Mouse (Mus musculus): Measurements from ENCODE around the gene Gm10320. TPM values are rescaled to one million over a fixed set of nuclear protein-coding genes. Genes with fewer than 3 reads are reported as not detected.

Gm10320 gene
- polyA plus RNA-seq, 1 experiment = 1.1 TPM

DNA sequence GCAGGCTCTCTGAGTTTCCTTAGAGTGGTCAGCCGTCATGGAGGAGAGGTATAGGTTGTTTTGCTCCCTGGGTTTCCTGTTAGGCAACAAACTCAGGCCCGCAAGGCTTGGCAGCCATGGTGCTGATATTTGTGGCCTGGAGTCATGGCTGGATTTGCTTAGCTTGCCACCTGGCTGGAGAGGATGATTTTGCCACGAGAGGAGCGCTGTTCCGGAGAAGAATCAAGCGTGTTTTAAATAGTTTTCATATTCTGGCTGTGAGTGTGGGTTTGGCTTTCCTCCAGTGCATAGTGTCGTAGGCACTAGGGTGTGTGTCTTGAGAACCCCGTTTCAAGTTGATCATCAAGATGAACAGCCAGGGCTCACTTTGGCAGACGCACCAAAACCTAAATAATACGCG lies 6.3 kb upstream of the Gm10320 start:
- no peak overlapping the region for H3K4me3 ChIP-seq (ENCODE audit: low read depth, low read length)
- no peaks in the 10 kb centered on the region for H3K36me3 ChIP-seq (ENCODE audit: control insufficient read depth, insufficient read depth, low read length)

DNA sequence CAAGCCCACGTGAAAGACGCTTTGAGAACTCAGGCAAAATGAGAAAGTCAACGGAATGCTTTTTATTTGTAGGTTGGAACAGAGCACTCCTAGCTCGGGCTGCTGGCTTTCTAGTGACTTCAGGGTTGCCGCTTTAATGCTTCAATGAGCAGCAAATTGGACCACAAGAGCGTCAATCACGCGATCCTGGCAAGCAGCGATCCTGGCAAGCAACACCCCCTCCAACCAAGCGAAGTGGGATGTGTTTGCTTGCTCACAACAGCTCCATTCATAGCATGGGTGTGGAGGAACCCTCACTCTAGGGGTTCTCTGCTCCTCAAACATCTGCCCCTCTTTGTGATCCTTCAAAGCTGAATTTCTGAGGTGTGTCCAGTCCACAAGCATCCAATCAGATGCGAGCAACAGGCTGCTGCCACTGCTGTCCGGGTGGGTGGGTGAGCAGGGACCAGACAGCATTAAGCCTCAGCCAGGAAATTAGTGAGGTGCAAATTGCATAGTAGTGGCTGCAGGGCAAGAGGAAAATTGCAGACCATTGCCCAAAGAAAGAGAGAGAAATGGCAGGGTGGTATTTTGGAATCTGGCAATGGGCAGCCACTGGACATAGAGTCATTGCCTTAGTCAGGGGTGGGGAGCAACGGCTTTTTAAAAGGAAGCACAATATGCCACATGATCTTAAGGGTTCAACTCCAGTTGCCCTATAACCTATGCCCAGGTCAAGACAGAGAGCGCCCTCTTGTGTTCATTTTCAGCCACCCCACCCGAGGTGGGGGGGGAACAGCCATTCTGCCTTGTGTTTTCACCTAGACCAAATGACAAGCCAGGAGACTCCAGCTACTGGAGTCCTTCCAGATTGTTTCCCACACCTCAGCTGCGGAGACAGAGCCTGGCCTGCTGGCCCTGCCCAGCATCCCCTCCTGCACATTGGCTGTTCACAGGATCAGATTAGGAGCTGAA lies 5.4 kb upstream of the Gm10320 start:
- Histone ChIP-seq H3K4me1 (ENCODE audit: control insufficient read depth, insufficient read depth, insufficient read length, low read length) (no peaks in the 10 kb centered on the region), H3K27ac (ENCODE audit: insufficient read depth, low read depth, low read length) (no peak overlapping the region), H3K27me3 (ENCODE audit: control insufficient read depth, insufficient read depth, low read length) (peaks cover 21% of the 10 kb centered on the region), H3K36me3 (ENCODE audit: control insufficient read depth, insufficient read depth, low read length) (no peaks in the 10 kb centered on the region), H3K4me3 (ENCODE audit: low read depth, low read length) (no peak overlapping the region)
- 25% methylated on average over 16 of the region's 16 CpGs for WGBS
- TF ChIP-seq CTCF (IDR thresholded peaks at IDR 0.05; ENCODE audit: extremely low read depth, insufficient read length, insufficient replicate concordance, low read depth, low read length) (peak; percentile 48; the same call in 1 of the 2 replicates), POLR2A (IDR thresholded peaks at IDR 0.05; ENCODE audit: low read depth, low read length) (no peak)

More for the DNA sequence above, 6.3 kb upstream of the Gm10320 start:
- H3K27ac ChIP-seq (ENCODE audit: insufficient read depth, low read depth, low read length) = no peak overlapping the region
- H3K27me3 ChIP-seq (ENCODE audit: control insufficient read depth, insufficient read depth, low read length) = peaks cover 30% of the 10 kb centered on the region
- TF ChIP-seq CTCF (IDR thresholded peaks at IDR 0.05; ENCODE audit: extremely low read depth, insufficient read length, insufficient replicate concordance, low read depth, low read length) (no peak), POLR2A (IDR thresholded peaks at IDR 0.05; ENCODE audit: low read depth, low read length) (no peak)
- H3K4me1 ChIP-seq (ENCODE audit: control insufficient read depth, insufficient read depth, insufficient read length, low read length) = no peaks in the 10 kb centered on the region
- WGBS = 55% methylated on average over 11 of the region's 11 CpGs

GRCm38 (mm10) chr13:98494492-98495064 lies 2.8 kb upstream of the Gm10320 start:
- TF ChIP-seq POLR2A (IDR thresholded peaks at IDR 0.05; ENCODE audit: low read depth, low read length) = no peak
- TF ChIP-seq CTCF (IDR thresholded peaks at IDR 0.05; ENCODE audit: extremely low read depth, insufficient read length, insufficient replicate concordance, low read depth, low read length) = no peak
- Histone ChIP-seq H3K4me1 (ENCODE audit: control insufficient read depth, insufficient read depth, insufficient read length, low read length) (no peaks in the 10 kb centered on the region), H3K27me3 (ENCODE audit: control insufficient read depth, insufficient read depth, low read length) (no peaks in the 10 kb centered on the region; the same call in 1 of the 2 replicates), H3K4me3 (ENCODE audit: low read depth, low read length) (no peak overlapping the region), H3K36me3 (ENCODE audit: control insufficient read depth, insufficient read depth, low read length) (no peaks in the 10 kb centered on the region), H3K27ac (ENCODE audit: insufficient read depth, low read depth, low read length) (no peak overlapping the region)
- 54% methylated on average over 7 of the region's 8 CpGs for WGBS

- no peak for TF ChIP-seq CTCF (IDR thresholded peaks at IDR 0.05; ENCODE audit: extremely low read depth, insufficient read length, insufficient replicate concordance, low read depth, low read length)
- TF ChIP-seq POLR2A (IDR thresholded peaks at IDR 0.05; ENCODE audit: low read depth, low read length) = no peak
- no peaks in the 10 kb centered on the region for H3K27me3 ChIP-seq (ENCODE audit: control insufficient read depth, insufficient read depth, low read length)
- H3K36me3 ChIP-seq (ENCODE audit: control insufficient read depth, insufficient read depth, low read length) = no peaks in the 10 kb centered on the region
- H3K27ac ChIP-seq (ENCODE audit: insufficient read depth, low read depth, low read length) = no peak overlapping the region
- no peaks in the 10 kb centered on the region for H3K4me1 ChIP-seq (ENCODE audit: control insufficient read depth, insufficient read depth, insufficient read length, low read length)
- no peak overlapping the region for H3K4me3 ChIP-seq (ENCODE audit: low read depth, low read length)
- WGBS = 65% methylated on average over 9 of the region's 9 CpGs
Measured at GRCm38 (mm10) chr13:98492569-98493255, 911 bp upstream of the Gm10320 start.

DNA sequence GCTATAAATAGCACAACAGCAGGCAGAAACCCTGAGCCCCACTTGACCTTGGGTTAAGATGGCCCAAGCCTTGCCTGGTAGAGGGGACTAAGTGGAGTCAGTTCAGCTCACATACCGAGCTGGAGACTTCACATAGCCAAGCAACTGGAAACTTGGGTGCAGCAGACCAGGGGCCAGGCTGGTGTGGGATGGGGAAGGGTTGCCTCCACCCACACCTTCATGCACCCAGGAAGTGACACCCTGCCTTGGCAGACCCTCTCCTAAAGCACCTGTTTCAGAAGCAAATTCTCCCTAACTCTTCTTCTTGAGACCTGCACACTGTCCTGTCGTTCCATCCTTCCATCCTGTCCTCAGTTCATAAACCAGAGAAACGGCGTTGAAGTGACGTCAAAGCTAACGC lies 5.1 kb downstream of the Gm10320 start:
- no peak overlapping the region for H3K27ac ChIP-seq (ENCODE audit: insufficient read depth, low read depth, low read length)
- no peak for TF ChIP-seq CTCF (IDR thresholded peaks at IDR 0.05; ENCODE audit: extremely low read depth, insufficient read length, insufficient replicate concordance, low read depth, low read length)
- no peak for TF ChIP-seq POLR2A (IDR thresholded peaks at IDR 0.05; ENCODE audit: low read depth, low read length)
- WGBS = 85% methylated on average over 6 of the region's 6 CpGs
- no peaks in the 10 kb centered on the region for H3K4me1 ChIP-seq (ENCODE audit: control insufficient read depth, insufficient read depth, insufficient read length, low read length)
- H3K36me3 ChIP-seq (ENCODE audit: control insufficient read depth, insufficient read depth, low read length) = no peaks in the 10 kb centered on the region
- H3K4me3 ChIP-seq (ENCODE audit: low read depth, low read length) = no peak overlapping the region
- no peaks in the 10 kb centered on the region for H3K27me3 ChIP-seq (ENCODE audit: control insufficient read depth, insufficient read depth, low read length)

GRCm38 (mm10) chr13:98486161-98486560 lies 5.6 kb downstream of the Gm10320 start:
- TF ChIP-seq CTCF (IDR thresholded peaks at IDR 0.05; ENCODE audit: extremely low read depth, insufficient read length, insufficient replicate concordance, low read depth, low read length) = no peak
- TF ChIP-seq POLR2A (IDR thresholded peaks at IDR 0.05; ENCODE audit: low read depth, low read length) = no peak
- Histone ChIP-seq H3K4me1 (ENCODE audit: control insufficient read depth, insufficient read depth, insufficient read length, low read length) (no peaks in the 10 kb centered on the region), H3K27me3 (ENCODE audit: control insufficient read depth, insufficient read depth, low read length) (no peaks in the 10 kb centered on the region), H3K4me3 (ENCODE audit: low read depth, low read length) (no peak overlapping the region), H3K36me3 (ENCODE audit: control insufficient read depth, insufficient read depth, low read length) (no peaks in the 10 kb centered on the region), H3K27ac (ENCODE audit: insufficient read depth, low read depth, low read length) (no peak overlapping the region)
- 80% methylated on average over 3 of the region's 3 CpGs for WGBS

Measured in small intestine, adult 2 months (tissue).